Mouse (Mus musculus): ENCODE data around the gene Gm21988.

GRCm38 (mm10) chr11:70228828-70229227, 10.8 kb downstream of the Gm21988 start:
- TF ChIP-seq CTCF (IDR thresholded peaks at IDR 0.05; ENCODE audit: borderline replicate concordance, insufficient read depth, low read depth, low read length) (no peak), POLR2A (IDR thresholded peaks at IDR 0.05; ENCODE audit: borderline replicate concordance, insufficient read depth, low read length) (peak; percentile 40; the same call in 1 of the 2 replicates)
